Mouse (Mus musculus) embryonic fibroblast, embryonic 13.5 days (primary cell): ENCODE measurements around the gene Prdm9.
"Not testable (repeated sequence)": the region's sequence is repeated elsewhere in the genome, so short reads cannot be mapped to it uniquely, and the experiment has no call there.

Experiments
- CTCF ChIP-seq: IDR thresholded peaks from 2 replicates; pipeline ENCODE4 v1.5.1; 2011; ENCODE audit warnings: mild to moderate bottlenecking, control low read depth, low read length, moderate library complexity, borderline replicate concordance; ENCODE audit not compliant: insufficient read depth
- POLR2A ChIP-seq: IDR thresholded peaks from 2 replicates; pipeline ENCODE4 v1.6.1; 2011; ENCODE audit warnings: low read depth, mild to moderate bottlenecking, control low read depth, low read length, moderate library complexity

- TF ChIP-seq CTCF, POLR2A: not testable (repeated sequence)
Measured at GRCm38 (mm10) chr17:15543868-15544267, 20.3 kb downstream of the Prdm9 start.
